Mouse (Mus musculus) kidney, postnatal 10 days (tissue): ENCODE data around the gene Ankrd36.
"Not testable (repeated sequence)": the region's sequence is repeated elsewhere in the genome, so short reads cannot be mapped to it uniquely, and the experiment has no call there.

Experiments used
- DNase-seq: peaks from one replicate; pipeline ENCODE4 v3.0.0; 2021; ENCODE audit warnings: mixed read lengths

Ankrd36 gene

DNA sequence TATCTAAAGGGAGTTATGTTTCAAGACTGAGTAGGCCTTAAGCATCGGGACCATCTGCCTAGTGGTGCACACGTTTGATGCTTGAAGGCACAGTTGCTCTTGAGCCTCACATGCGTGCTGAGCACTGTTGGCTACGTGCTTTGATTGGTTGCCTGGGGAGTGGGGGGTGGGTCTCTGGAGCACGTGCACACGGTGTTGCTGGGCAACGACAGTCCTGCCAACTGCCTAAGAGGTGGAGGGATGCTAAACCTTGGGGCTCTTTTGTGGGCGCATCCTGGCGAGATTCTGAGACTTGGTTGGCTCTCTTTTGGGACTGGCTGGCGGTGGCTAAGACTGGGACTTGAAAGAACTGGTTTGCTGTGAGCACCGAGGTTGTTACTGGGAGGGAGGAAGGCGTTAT is at the start of gene Ankrd36:
Gene Ankrd36 (plus strand): TSS at position 211 of the 400 bp plus-strand sequence.
- DNase-seq: no peak

DNA sequence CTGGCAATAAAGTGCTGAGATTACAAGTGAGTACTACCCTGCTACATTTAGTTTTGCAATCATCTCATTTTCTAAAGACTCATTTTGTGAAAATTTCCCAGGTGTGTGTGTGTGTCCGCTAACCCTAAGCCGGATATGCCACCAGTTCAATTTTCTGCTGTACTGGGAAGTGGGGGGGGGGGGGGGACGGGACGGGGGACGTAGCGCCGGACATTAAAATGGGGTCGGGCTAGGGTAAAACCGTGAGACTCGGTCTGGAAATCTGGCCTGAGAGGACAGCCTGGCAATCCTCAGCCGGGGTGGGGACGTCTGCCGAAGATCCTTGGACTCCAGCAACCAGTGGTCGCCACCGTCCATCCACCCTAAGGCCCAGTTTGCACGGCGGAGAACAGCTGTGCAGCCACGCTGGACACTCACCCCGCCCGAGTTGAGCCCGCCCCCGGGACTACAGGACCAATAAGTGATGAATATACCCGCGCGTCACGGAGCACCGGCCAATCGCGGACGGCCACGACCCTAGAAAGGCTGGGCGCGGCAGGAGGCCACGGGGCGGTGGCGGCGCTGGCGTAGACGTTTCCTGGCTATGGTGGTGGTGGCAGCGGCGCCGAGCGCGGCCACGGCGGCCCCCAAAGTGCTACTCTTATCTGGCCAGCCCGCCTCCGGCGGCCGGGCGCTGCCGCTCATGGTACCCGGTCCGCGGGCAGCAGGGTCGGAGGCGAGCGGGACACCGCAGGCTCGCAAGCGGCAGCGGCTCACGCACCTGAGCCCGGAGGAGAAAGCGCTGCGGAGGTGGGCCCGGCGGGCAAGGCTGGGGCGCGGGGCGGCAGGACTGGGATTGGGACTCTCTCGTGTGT is 48.8 kb upstream of the Ankrd36 start, which contains the start of gene Xbp1:
Gene Xbp1 (plus strand): TSS at position 248 of the 854 bp plus-strand sequence.
- DNase-seq: peak; percentile 99

GRCm38 (mm10) chr11:5521266-5521515 is 48.3 kb upstream of the Ankrd36 start:
- peak; percentile 68 for DNase-seq

GRCm38 (mm10) chr11:5521516-5522291 is 47.8 kb upstream of the Ankrd36 start:
- DNase-seq: peak; percentile 79

GRCm38 (mm10) chr11:5522798-5523415 is 46.6 kb upstream of the Ankrd36 start:
- DNase-seq: peak; percentile 66

DNA sequence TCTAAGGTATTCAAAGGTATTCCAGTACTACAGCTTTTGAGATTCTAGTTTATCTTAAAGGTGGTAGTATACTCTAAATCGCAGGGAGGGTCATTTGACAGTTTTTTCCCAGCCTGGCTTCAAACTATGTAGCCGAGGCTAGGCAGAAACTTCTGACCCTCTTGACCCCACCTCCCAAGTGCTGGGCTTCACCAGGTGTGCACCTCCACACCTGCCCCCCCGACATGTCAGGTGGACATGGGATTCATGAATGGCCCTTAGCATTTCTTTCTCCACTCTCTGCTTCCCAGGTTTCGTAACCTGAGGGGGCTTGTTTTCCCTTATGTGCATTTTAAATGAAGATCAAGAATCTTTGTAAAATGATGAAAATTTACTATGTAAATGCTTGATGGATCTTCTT is 44.1 kb upstream of the Ankrd36 start:
- DNase-seq: no peak

DNA sequence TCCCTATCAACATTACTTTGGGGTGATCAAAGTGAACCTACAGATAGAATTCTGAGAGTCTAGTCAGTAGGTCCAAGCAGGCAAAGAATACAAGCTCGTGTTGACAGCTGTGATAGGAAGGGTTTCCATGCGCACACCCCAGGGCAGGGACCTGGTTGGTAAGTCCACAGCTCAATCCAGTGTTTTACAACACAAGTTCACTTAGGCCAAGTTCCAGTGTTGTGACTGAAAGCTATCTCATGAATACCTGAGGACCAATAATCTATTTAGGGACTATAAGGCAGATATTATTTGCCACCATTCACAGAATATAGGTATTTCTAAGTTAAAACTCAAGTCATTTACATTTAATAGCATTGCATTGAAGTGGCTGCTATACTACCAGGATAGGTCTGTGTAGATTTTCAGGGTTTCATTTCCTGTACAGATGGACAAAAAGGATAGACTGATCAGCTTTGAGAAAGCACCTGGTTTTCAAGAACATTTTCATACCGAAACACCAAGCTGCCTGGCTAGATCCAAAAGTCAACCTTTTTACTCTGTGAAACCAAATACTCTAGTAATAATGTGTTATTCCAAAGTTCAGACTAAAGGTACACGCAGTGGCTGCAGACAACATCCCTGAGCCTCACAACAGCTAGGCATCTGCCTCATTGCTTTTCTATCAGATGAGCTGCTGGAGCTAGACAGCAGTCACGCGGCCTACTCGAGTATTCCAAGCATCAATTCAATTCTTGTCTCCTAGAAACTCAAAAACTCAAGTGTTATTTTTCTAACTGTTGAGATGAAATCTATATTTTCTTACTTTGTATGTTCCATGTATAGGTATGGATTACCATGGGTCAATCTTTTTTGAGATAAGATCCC is 42.7 kb upstream of the Ankrd36 start:
- no peak for DNase-seq

GRCm38 (mm10) chr11:5527865-5528523 is 41.5 kb upstream of the Ankrd36 start:
- DNase-seq: no peak

GRCm38 (mm10) chr11:5528841-5529240 is 40.6 kb upstream of the Ankrd36 start:
- DNase-seq: peak; percentile 55

DNA sequence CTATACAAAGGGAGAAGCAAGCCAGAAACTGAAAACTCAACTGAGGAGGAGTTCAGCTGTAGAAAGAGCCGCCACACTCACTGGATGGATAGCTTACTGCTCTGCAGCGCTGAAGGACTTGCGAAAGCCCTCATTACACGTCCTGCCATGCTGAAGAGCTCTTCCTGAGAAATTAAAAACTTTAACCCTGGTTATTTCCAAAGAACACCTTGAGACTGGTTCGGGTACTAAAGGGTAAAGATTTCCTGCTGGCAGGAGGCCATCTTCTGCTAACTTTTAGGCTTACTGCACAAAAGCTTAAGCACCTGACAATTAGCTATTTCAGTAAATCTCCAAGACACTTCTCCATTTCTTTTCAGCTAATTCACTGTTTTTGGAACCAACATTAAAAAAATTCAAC is 39.3 kb upstream of the Ankrd36 start:
- peak; percentile 38 for DNase-seq

GRCm38 (mm10) chr11:5530717-5531116 is 38.8 kb upstream of the Ankrd36 start:
- no peak for DNase-seq

DNA sequence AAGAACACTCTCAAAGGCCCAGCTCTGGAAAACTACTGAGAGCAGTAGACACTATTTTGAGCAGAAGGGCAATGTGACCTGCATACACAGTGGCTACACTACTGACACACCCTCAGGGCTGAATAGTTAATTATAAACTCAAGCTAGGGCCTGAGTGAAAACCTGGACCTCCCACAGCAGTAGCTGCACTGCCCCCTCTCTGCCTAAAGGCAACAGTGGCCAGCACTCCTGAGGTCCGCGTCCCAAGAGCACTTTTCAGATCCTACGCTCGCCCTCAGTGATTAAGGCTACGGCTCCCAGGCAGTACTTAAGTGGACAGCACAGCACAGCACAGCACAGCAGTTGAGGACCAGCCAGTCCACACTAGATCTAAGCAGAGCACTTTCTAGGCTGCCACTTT is 36.4 kb upstream of the Ankrd36 start:
- peak; percentile 61 for DNase-seq

DNA sequence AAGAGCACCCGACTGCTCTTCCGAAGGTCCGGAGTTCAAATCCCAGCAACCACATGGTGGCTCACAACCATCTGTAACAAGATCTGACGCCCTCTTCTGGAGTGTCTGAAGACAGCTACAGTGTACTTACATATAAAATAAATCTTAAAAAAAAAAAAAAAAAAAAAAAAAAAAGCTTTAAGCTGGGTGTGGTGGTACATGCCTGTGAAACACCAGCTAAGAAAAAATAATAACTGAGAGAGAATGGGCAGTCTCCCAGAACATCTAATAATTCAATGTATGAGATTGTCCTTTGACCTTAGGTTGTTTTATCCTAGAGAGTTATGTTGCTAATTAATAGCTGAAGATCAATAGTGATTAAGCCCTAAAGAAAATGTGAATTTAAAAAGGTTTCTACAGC is 32.0 kb upstream of the Ankrd36 start:
- DNase-seq: not testable (repeated sequence)

DNA sequence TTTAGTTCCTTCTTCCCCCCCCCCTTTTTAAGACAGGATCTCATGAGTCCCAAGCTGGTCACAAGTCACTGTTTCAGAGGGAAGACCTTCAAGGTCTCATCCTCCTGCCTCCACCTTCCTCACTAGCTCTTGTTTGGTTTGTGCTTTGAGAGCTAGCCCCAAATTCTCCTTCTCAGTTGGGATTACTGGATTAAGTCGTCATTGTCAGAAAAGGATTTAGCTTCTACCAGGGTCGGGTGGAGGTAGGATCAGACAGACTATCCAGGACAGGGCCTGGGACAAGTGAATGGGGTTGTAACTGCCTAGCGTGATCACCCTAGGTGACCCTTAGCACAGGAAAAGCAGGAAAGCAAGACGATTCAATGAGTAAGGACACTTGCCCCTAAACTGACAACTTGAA is 29.2 kb upstream of the Ankrd36 start:
- DNase-seq: no peak

- no peak for DNase-seq
These were observed 28.2 kb upstream of the Ankrd36 start for GRCm38 (mm10) chr11:5541230-5541798.

DNA sequence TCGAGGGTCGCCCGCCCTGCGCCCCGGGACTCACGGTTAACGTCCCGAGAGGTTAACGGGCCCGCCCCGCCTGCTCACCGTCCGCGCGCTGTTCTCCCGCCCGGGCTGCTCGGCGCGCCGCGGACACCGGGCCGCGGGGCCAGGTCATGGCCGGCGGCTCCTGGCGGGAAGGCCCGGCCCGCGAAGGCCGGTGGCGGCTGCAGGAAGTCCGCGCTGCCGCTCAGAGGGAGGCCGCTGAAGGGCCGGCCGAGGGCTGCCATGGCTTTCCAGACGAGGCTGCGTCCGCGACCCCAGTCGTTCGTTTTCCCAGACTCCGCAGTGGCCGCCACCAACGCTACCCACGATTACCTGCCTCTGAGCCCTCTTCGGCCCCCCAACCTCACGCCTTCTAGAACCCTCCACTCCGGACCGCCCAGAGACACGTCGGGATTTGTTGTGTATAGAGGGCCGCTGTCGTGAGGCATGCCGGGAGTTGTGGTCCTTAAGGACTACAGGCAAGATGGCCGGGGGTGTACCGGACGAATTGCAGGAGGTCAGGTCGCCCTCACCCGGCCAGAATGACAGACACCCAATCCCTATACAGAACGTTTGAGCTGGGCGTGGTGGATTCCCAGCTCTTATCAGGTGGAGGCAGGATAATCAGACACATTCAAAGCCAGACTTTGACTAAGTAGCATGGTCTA is 27.5 kb upstream of the Ankrd36 start, which contains the start of gene Ccdc117:
Gene Ccdc117 (minus strand): TSS at position 389 of the 683 bp plus-strand sequence.
- peak; percentile 94 for DNase-seq

DNA sequence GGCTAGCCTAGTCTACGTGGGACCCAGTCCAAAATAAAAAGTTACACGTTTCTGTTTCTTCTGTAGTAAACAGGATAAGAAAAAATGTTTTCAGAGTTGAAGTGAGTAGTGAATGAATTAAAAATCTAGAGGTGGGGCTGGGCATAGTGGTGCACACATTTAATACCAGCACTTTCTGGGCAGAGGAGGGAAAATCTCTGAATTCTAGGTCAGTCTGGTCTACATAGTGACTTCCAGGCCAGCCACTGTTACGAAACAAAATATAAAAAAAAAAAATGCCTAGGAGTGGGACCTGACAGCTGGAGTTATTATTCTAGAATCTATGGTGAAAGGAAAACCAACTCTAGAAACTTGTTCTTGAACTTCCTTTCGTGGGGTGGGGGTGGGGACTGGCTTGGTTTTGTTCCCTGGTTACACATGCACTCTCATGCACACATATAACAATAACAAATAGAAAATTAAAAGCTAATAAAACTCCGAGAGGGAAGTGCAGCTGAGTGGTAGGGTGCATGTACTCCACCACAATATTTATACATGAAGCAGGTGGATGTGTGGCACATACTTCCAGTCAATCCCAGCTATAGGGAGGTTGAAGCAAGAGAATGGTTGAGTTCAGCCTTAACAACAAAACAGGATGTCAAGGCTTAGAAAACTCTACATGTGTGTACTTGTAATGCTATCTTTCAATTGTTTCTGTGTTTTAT is 26.9 kb upstream of the Ankrd36 start:
- DNase-seq: no peak

DNA sequence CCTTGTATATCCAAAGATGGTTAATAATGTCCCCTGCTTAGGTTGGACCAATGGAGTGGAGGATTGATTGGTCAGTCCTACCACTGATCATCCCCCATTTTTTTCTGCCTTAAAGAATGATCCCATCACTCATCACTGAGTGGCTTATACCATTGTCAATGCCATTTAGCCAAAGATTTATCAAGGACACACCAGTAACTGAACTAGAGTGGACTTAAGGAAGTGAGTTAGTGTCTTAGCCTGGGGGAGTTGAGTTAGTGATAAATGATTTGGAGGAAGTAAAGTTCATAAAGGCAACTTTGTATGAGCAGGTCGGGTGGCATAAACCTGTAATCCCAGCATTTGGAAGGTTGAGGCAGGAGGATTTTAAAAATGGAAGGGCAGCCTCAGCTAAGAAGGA is 26.2 kb upstream of the Ankrd36 start:
- DNase-seq: no peak

- DNase-seq: not testable (repeated sequence)
These were observed 24.8 kb upstream of the Ankrd36 start for GRCm38 (mm10) chr11:5544709-5545108.

GRCm38 (mm10) chr11:5545457-5545856 is 24.0 kb upstream of the Ankrd36 start:
- DNase-seq: no peak
